Mouse (Mus musculus): Measurements from ENCODE around the gene Dtnbp1. TPM values are rescaled to one million over a fixed set of nuclear protein-coding genes. Genes with fewer than 3 reads are reported as not detected.

Dtnbp1 gene
- polyA plus RNA-seq, 1 experiment: 99.1 TPM

GRCm38 (mm10) chr13:44948320-44949250, 53.4 kb downstream of the Dtnbp1 start:
- no peaks in the 10 kb centered on the region for H3K27me3 ChIP-seq (ENCODE audit: control insufficient read depth, insufficient read depth, insufficient read length)
- H3ac ChIP-seq (ENCODE audit: control insufficient read depth, insufficient read length): no peak overlapping the region
- peak in 1 of 3 experiments; percentile 30 for TF ChIP-seq MYOD1 (IDR thresholded peaks at IDR 0.05; ENCODE audit: control insufficient read depth in 1 of 3, insufficient read length in 2 of 3, low read depth in 2 of 3)
- TF ChIP-seq POLR2AphosphoS2 (IDR thresholded peaks at IDR 0.05; ENCODE audit: insufficient read length, low read depth): no peak
- TF ChIP-seq MAX (IDR thresholded peaks at IDR 0.05; ENCODE audit: low read depth): no peak
- peak; percentile 43; the same call in 1 of the 2 replicates for TF ChIP-seq CEBPB (IDR thresholded peaks at IDR 0.05; ENCODE audit: insufficient read depth, poor library complexity, severe bottlenecking)
- peak; percentile 5 for TF ChIP-seq SRF (IDR thresholded peaks at IDR 0.05; ENCODE audit: control insufficient read depth, insufficient read length, low read depth)
- no peak for TF ChIP-seq TCF12 (IDR thresholded peaks at IDR 0.05; ENCODE audit: insufficient read depth, poor library complexity, severe bottlenecking)

GRCm38 (mm10) chr13:44946880-44947635, 54.9 kb downstream of the Dtnbp1 start:
- H3K4me3 ChIP-seq: no peak overlapping the region
- no peak overlapping the region for H3ac ChIP-seq (ENCODE audit: control insufficient read depth, insufficient read length)
- no peak overlapping the region for H3K4me2 ChIP-seq (ENCODE audit: low read depth)

More at GRCm38 (mm10) chr13:44948320-44949250, 53.4 kb downstream of the Dtnbp1 start:
- Histone ChIP-seq H3K36me3 (ENCODE audit: control insufficient read depth, insufficient read depth) (peaks cover 26% of the 10 kb centered on the region), H3K79me2 (ENCODE audit: control insufficient read depth, insufficient read depth) (no peaks in the 10 kb centered on the region), H3K4me2 (ENCODE audit: low read depth) (no peak overlapping the region), H3K4me3 (no peak overlapping the region)

GRCm38 (mm10) chr13:44943618-44944017, 58.3 kb downstream of the Dtnbp1 start:
- no peak overlapping the region for H3K4me3 ChIP-seq
- no peak overlapping the region for H3ac ChIP-seq (ENCODE audit: control insufficient read depth, insufficient read length)
- H3K79me2 ChIP-seq (ENCODE audit: control insufficient read depth, insufficient read depth): peaks cover 4% of the 10 kb centered on the region
- H3K36me3 ChIP-seq (ENCODE audit: control insufficient read depth, insufficient read depth): peaks cover 19% of the 10 kb centered on the region
- H3K4me2 ChIP-seq (ENCODE audit: low read depth): no peak overlapping the region
- no peaks in the 10 kb centered on the region for H3K27me3 ChIP-seq (ENCODE audit: control insufficient read depth, insufficient read depth, insufficient read length)
- TF ChIP-seq REST (IDR thresholded peaks at IDR 0.05; ENCODE audit: insufficient read depth, insufficient read length): no peak
- TF ChIP-seq USF1 (IDR thresholded peaks at IDR 0.05; ENCODE audit: low read depth): no peak
- no peak for TF ChIP-seq POLR2A (IDR thresholded peaks at IDR 0.05; ENCODE audit: insufficient read length, low read depth)
- no peak for TF ChIP-seq MYOD1 (IDR thresholded peaks at IDR 0.05; ENCODE audit: control insufficient read depth in 1 of 3, insufficient read length in 2 of 3, low read depth in 2 of 3)

More at GRCm38 (mm10) chr13:44946880-44947635, 54.9 kb downstream of the Dtnbp1 start:
- TF ChIP-seq MAX (IDR thresholded peaks at IDR 0.05; ENCODE audit: low read depth): no peak
- no peak for TF ChIP-seq TCF3 (IDR thresholded peaks at IDR 0.05; ENCODE audit: insufficient read length, low read depth)
- no peak for TF ChIP-seq REST (IDR thresholded peaks at IDR 0.05; ENCODE audit: insufficient read depth, insufficient read length)
- no peak for TF ChIP-seq CEBPB (IDR thresholded peaks at IDR 0.05; ENCODE audit: insufficient read depth, poor library complexity, severe bottlenecking)
- no peak for TF ChIP-seq USF1 (IDR thresholded peaks at IDR 0.05; ENCODE audit: low read depth)
- no peak for TF ChIP-seq SRF (IDR thresholded peaks at IDR 0.05; ENCODE audit: control insufficient read depth, insufficient read length, low read depth)
- no peak for TF ChIP-seq POLR2AphosphoS2 (IDR thresholded peaks at IDR 0.05; ENCODE audit: insufficient read length, low read depth)
- TF ChIP-seq MYOD1 (IDR thresholded peaks at IDR 0.05; ENCODE audit: control insufficient read depth in 1 of 3, insufficient read length in 2 of 3, low read depth in 2 of 3): no peak
- TF ChIP-seq MYOG (IDR thresholded peaks at IDR 0.05; ENCODE audit: control insufficient read depth in 1 of 3, insufficient read depth in 1 of 3, insufficient read length in 2 of 3, low read depth in 2 of 3): no peak
- no peak for TF ChIP-seq POLR2A (IDR thresholded peaks at IDR 0.05; ENCODE audit: insufficient read length, low read depth)
- TF ChIP-seq E2F4 (IDR thresholded peaks at IDR 0.05; ENCODE audit: insufficient read depth): no peak
- Histone ChIP-seq H3K27me3 (ENCODE audit: control insufficient read depth, insufficient read depth, insufficient read length) (no peaks in the 10 kb centered on the region), H3K79me2 (ENCODE audit: control insufficient read depth, insufficient read depth) (no peaks in the 10 kb centered on the region), H3K36me3 (ENCODE audit: control insufficient read depth, insufficient read depth) (peaks cover 26% of the 10 kb centered on the region)

- Histone ChIP-seq H3ac (ENCODE audit: control insufficient read depth, insufficient read length) (no peak overlapping the region), H3K27me3 (ENCODE audit: control insufficient read depth, insufficient read depth, insufficient read length) (no peaks in the 10 kb centered on the region), H3K4me2 (ENCODE audit: low read depth) (peak overlapping the region; percentile 82), H3K79me2 (ENCODE audit: control insufficient read depth, insufficient read depth) (peaks cover 14% of the 10 kb centered on the region), H3K36me3 (ENCODE audit: control insufficient read depth, insufficient read depth) (peaks cover 12% of the 10 kb centered on the region), H3K4me3 (no peak overlapping the region)
- TF ChIP-seq USF1 (IDR thresholded peaks at IDR 0.05; ENCODE audit: low read depth) (no peak), POLR2A (IDR thresholded peaks at IDR 0.05; ENCODE audit: insufficient read length, low read depth) (peak; percentile 25)
These were observed 62.5 kb downstream of the Dtnbp1 start for GRCm38 (mm10) chr13:44939326-44940035.

GRCm38 (mm10) chr13:44937681-44938080, 64.3 kb downstream of the Dtnbp1 start:
- TF ChIP-seq POLR2AphosphoS2 (IDR thresholded peaks at IDR 0.05; ENCODE audit: insufficient read length, low read depth) (no peak), POLR2A (IDR thresholded peaks at IDR 0.05; ENCODE audit: insufficient read length, low read depth) (no peak), MYOD1 (IDR thresholded peaks at IDR 0.05; ENCODE audit: control insufficient read depth in 1 of 3, insufficient read length in 2 of 3, low read depth in 2 of 3) (no peak), REST (IDR thresholded peaks at IDR 0.05; ENCODE audit: insufficient read depth, insufficient read length) (no peak), CEBPB (IDR thresholded peaks at IDR 0.05; ENCODE audit: insufficient read depth, poor library complexity, severe bottlenecking) (no peak), TCF12 (IDR thresholded peaks at IDR 0.05; ENCODE audit: insufficient read depth, poor library complexity, severe bottlenecking) (no peak), TCF3 (IDR thresholded peaks at IDR 0.05; ENCODE audit: insufficient read length, low read depth) (no peak), E2F4 (IDR thresholded peaks at IDR 0.05; ENCODE audit: insufficient read depth) (no peak), MAX (IDR thresholded peaks at IDR 0.05; ENCODE audit: low read depth) (no peak), MYOG (IDR thresholded peaks at IDR 0.05; ENCODE audit: control insufficient read depth in 1 of 3, insufficient read depth in 1 of 3, insufficient read length in 2 of 3, low read depth in 2 of 3) (no peak), USF1 (IDR thresholded peaks at IDR 0.05; ENCODE audit: low read depth) (no peak), SRF (IDR thresholded peaks at IDR 0.05; ENCODE audit: control insufficient read depth, insufficient read length, low read depth) (no peak)
- no peak overlapping the region for H3K4me2 ChIP-seq (ENCODE audit: low read depth)

More at GRCm38 (mm10) chr13:44937681-44938080, 64.3 kb downstream of the Dtnbp1 start:
- Histone ChIP-seq H3ac (ENCODE audit: control insufficient read depth, insufficient read length) (no peak overlapping the region), H3K79me2 (ENCODE audit: control insufficient read depth, insufficient read depth) (peaks cover 19% of the 10 kb centered on the region), H3K27me3 (ENCODE audit: control insufficient read depth, insufficient read depth, insufficient read length) (no peaks in the 10 kb centered on the region), H3K36me3 (ENCODE audit: control insufficient read depth, insufficient read depth) (no peaks in the 10 kb centered on the region), H3K4me3 (no peak overlapping the region)
